Mouse (Mus musculus) neural tube, embryonic 12.5 days (tissue): ENCODE results near the gene Txn1. TPM values are rescaled to one million over a fixed set of nuclear protein-coding genes. Genes with fewer than 3 reads are reported as not detected.

Experiments
- ATAC-seq: fragments of 200-750 bp; cut with Nextera tagmentation; 2 replicates; pipeline ENCODE4 v1.8.0; 2017; ENCODE audit warnings: low read depth, mild to moderate bottlenecking, moderate TSS enrichment, moderate library complexity; ENCODE audit not compliant: low FRiP score
- H3K27ac ChIP-seq: fragments of 300-500 bp; sonication (generic); 2 replicates; pipeline ENCODE4 v1.5.1; 2016
- H3K27me3 ChIP-seq: fragments of 300-500 bp; sonication (generic); replicated peaks from 2 replicates; pipeline ENCODE4 v1.6.1; 2016; ENCODE audit warnings: mild to moderate bottlenecking
- H3K36me3 ChIP-seq: fragments of 300-500 bp; sonication (generic); 2 replicates; pipeline ENCODE4 v1.6.1; 2016; ENCODE audit warnings: mild to moderate bottlenecking
- H3K4me1 ChIP-seq: fragments of 300-500 bp; sonication (generic); 2 replicates; pipeline ENCODE4 v1.6.1; 2016
- H3K4me2 ChIP-seq: fragments of 300-500 bp; sonication (generic); replicated peaks from 2 replicates; pipeline ENCODE4 v1.6.1; 2016; ENCODE audit warnings: mild to moderate bottlenecking
- H3K4me3 ChIP-seq: fragments of 300-500 bp; sonication (generic); 2 replicates; pipeline ENCODE4 v1.5.1; 2016
- H3K9ac ChIP-seq: fragments of 300-500 bp; sonication (generic); 2 replicates; pipeline ENCODE4 v1.6.1; 2016; ENCODE audit warnings: mild to moderate bottlenecking
- H3K9me3 ChIP-seq: fragments of 300-500 bp; sonication (generic); 2 replicates; pipeline ENCODE4 v1.6.1; 2016; ENCODE audit warnings: mild to moderate bottlenecking
- WGBS: fragments of 180-500 bp; shearing (Covaris S2); methylation state at CpG from one replicate; pipeline ENCODE4 v1.1.7; 2016; 5-methylcytosine and 5-hydroxymethylcytosine counted together
- polyA plus RNA-seq: library from polyadenylated mRNA; unstranded; fragments of >200 nt; fragmentation: Nextera tagmentation; extraction: Ambion mirVana; gene quantifications from 2 replicates; pipeline ENCODE4 v1.2.1, GENCODE M21; 2016

Txn1 gene
- polyA plus RNA-seq, 1 experiment from 2014 or later = 301 TPM

DNA sequence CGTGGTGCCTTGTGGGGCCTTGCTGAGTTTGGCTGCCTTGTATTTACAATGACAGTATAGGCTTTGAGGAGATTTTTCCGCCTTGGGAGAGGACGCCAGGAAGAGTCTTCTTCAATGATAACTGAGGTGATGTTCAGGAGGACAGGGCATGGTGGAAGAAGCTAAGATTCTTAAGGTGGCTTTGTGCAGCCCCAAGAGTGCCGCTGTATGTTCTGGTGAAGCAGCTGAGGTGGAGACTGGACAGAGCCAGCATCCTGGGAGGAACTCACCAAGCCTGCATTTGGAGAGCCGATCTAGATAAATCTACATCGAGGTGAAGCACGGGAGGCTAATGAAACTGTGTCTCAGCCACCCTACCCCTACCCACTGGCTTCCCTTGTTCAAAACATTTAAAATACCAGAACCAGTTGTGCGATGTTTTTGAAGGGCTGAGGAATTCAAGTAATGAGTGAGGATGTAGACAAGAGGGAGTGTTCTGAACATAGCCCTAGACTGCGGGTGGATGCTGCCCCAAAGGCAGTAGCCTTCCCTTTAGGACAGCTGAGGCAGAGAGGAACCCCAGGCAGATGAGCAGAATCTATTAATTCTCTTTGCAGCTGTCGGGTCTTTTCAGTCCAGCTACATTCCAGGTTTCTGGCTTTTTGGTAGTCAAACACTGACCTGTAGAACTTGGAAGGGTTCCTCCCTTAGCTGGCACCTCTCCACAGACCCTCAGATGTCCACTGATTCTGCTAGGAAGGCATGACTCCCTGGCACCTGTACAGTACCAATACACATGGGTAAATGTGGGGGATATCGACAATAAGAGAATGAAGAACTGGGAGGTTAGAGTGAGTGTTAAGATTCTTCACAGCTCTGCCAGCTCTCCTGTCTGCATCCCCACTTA, 1.2 kb upstream of the Txn1 start:
- no peak for ATAC-seq
- Histone ChIP-seq H3K36me3 (peaks cover 2% of the 10 kb centered on the region; the same call in 1 of the 2 replicates), H3K9me3 (no peaks in the 10 kb centered on the region), H3K27me3 (no peaks in the 10 kb centered on the region), H3K4me3 (peak overlapping the region; percentile 75), H3K27ac (no peak overlapping the region), H3K4me2 (peak overlapping the region; percentile 72), H3K9ac (peak overlapping the region; percentile 55; the same call in 1 of the 2 replicates), H3K4me1 (peaks cover 19% of the 10 kb centered on the region)
- 55% methylated on average over 11 of the region's 11 CpGs for WGBS

GRCm38 (mm10) chr4:57955544-57955958, 660 bp downstream of the Txn1 start:
- peak overlapping the region; percentile 75 for H3K4me3 ChIP-seq
- ATAC-seq = peak; percentile 53
- H3K27me3 ChIP-seq = no peaks in the 10 kb centered on the region
- peak overlapping the region; percentile 74; the same call in 1 of the 2 replicates for H3K27ac ChIP-seq
- no peaks in the 10 kb centered on the region for H3K9me3 ChIP-seq
- peaks cover 19% of the 10 kb centered on the region for H3K4me1 ChIP-seq
- H3K4me2 ChIP-seq = peak overlapping the region; percentile 72
- peaks cover 20% of the 10 kb centered on the region for H3K36me3 ChIP-seq
- H3K9ac ChIP-seq = peak overlapping the region; percentile 78
- WGBS = under 1% methylated on average over 25 of the region's 25 CpGs

DNA sequence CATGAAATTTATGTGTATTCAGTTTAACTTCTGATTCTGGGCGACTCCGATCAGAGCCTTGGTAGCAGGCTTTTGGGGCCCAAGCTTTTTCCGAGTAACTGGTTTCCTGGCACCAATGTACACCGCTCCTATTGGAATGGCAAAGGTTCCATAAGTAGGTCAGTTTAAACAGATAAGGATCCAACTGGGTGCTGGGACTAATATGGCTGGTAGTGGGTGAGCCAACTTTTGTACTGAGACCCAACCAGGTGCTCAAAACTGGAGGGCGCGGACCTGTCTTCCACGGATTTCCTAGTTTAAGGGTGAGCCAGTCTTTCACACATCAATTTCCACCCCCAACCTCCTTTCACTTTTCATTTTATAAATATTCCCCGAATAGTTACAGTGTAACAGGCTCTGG, 1.2 kb downstream of the Txn1 start:
- H3K27me3 ChIP-seq = no peaks in the 10 kb centered on the region
- peak overlapping the region; percentile 78 for H3K9ac ChIP-seq
- 77% methylated on average over 8 of the region's 8 CpGs for WGBS
- peaks cover 19% of the 10 kb centered on the region for H3K4me1 ChIP-seq
- peaks cover 25% of the 10 kb centered on the region for H3K36me3 ChIP-seq
- H3K4me2 ChIP-seq = peak overlapping the region; percentile 72
- H3K4me3 ChIP-seq = peak overlapping the region; percentile 75
- H3K27ac ChIP-seq = no peak overlapping the region
- H3K9me3 ChIP-seq = no peaks in the 10 kb centered on the region
- ATAC-seq = no peak

DNA sequence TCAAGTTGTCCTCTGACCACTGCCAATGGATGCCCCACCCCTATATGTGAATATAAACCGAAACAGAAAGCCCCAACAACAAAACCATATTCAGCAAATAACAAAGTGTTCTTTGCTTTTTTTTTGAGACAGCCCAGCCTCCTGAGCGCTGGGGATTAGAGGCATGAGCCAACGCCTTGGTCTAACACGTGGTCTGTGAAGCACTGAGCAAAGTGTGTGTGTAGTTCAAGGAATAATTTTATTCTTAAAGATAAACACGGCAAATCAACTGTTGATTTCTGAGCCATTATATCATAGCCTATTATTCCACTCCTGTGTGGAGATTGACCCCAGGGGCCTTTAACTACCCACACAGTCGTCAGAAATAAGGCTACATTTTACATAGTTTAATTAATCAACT, 1.6 kb downstream of the Txn1 start:
- Histone ChIP-seq H3K4me3 (no peak overlapping the region), H3K27me3 (no peaks in the 10 kb centered on the region), H3K9ac (no peak overlapping the region), H3K4me2 (peak overlapping the region; percentile 72), H3K27ac (no peak overlapping the region), H3K36me3 (peaks cover 29% of the 10 kb centered on the region), H3K9me3 (no peaks in the 10 kb centered on the region), H3K4me1 (peaks cover 19% of the 10 kb centered on the region)
- no peak for ATAC-seq
- 85% methylated on average over 6 of the region's 6 CpGs for WGBS

- H3K9ac ChIP-seq = no peak overlapping the region
- no peak overlapping the region for H3K4me2 ChIP-seq
- H3K36me3 ChIP-seq = peaks cover 37% of the 10 kb centered on the region
- peaks cover 19% of the 10 kb centered on the region for H3K4me1 ChIP-seq
- H3K4me3 ChIP-seq = no peak overlapping the region
- H3K27ac ChIP-seq = no peak overlapping the region
- H3K27me3 ChIP-seq = no peaks in the 10 kb centered on the region
- no peaks in the 10 kb centered on the region for H3K9me3 ChIP-seq
- ATAC-seq = no peak
- WGBS = 92% methylated on average over 7 of the region's 7 CpGs
These were observed 2.4 kb downstream of the Txn1 start for GRCm38 (mm10) chr4:57953796-57954195.

DNA sequence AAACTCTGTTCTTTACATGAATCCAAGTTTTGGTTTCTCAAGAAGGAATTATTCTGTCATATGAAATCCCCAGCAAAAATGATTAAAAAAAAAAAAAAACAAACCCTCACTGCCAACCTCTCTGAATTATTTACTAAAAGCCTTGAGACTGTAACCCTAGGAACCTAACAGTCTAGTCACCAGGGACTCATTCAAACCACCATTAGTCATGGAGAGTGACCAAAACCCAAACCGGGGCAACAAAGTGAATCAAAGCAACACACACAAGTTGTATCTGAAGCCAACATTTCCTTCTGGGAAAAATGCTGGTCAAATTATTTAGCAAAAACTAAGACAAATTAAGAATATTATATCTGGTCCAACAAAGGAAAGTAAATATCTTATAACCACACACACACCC, 3.3 kb downstream of the Txn1 start:
- H3K4me3 ChIP-seq = no peak overlapping the region
- no peak overlapping the region for H3K4me2 ChIP-seq
- 78% methylated on average over 1 of the region's 1 CpGs for WGBS
- no peak overlapping the region for H3K9ac ChIP-seq
- ATAC-seq = no peak
- H3K27me3 ChIP-seq = no peaks in the 10 kb centered on the region
- H3K36me3 ChIP-seq = peaks cover 46% of the 10 kb centered on the region
- no peak overlapping the region for H3K27ac ChIP-seq
- peaks cover 19% of the 10 kb centered on the region for H3K4me1 ChIP-seq
- no peaks in the 10 kb centered on the region for H3K9me3 ChIP-seq

DNA sequence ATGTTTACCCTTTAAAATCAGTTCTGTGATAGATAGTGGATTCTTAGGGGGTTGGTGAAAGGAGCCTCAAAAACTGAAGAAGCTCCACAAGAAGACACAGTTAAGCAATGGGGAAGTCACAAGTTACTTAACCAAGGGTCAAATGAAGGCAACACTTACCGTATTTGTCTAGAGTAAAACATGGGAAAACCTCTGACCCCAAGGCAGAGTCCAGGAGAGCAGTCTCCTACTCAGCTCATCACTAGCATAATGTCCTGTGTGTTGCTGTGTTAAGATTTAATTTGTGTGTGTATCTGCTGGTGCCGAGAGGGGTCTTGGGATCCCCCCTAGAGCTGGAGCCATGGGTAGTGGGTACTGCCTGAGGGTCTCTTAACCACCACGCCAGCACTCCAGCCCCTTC, 3.8 kb downstream of the Txn1 start:
- WGBS = 92% methylated on average over 3 of the region's 3 CpGs
- no peak overlapping the region for H3K27ac ChIP-seq
- no peak overlapping the region for H3K9ac ChIP-seq
- H3K36me3 ChIP-seq = peaks cover 51% of the 10 kb centered on the region
- no peak overlapping the region for H3K4me3 ChIP-seq
- ATAC-seq = no peak
- no peaks in the 10 kb centered on the region for H3K27me3 ChIP-seq
- H3K4me1 ChIP-seq = peaks cover 19% of the 10 kb centered on the region
- no peaks in the 10 kb centered on the region for H3K9me3 ChIP-seq
- H3K4me2 ChIP-seq = no peak overlapping the region

DNA sequence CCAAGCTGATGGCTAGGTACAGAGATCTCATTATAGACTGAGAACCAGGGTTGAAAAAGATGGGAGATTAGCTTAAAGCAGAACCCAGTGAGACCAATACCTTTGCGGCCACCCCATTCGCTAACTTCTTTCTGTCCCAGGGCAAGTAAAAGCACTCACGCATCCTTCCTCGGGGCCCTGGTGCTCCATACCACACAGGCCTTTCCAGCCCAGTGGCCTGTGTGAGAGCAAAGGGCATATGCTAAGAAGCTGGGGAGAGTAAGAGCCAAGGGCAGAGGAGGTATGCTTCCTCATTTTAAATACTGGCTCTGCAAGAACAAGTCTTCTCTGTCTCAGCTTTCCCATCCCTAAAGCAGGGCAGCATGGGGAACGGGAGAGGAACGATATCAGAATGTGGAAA, 6.3 kb downstream of the Txn1 start:
- WGBS = 95% methylated on average over 6 of the region's 6 CpGs
- Histone ChIP-seq H3K4me1 (peaks cover 8% of the 10 kb centered on the region), H3K9me3 (no peaks in the 10 kb centered on the region), H3K4me3 (no peak overlapping the region), H3K9ac (no peak overlapping the region), H3K27me3 (no peaks in the 10 kb centered on the region), H3K4me2 (no peak overlapping the region), H3K27ac (no peak overlapping the region), H3K36me3 (peaks cover 70% of the 10 kb centered on the region)
- no peak for ATAC-seq

- 95% methylated on average over 4 of the region's 4 CpGs for WGBS
- Histone ChIP-seq H3K9ac (no peak overlapping the region), H3K27ac (no peak overlapping the region), H3K4me1 (no peaks in the 10 kb centered on the region), H3K4me3 (no peak overlapping the region), H3K9me3 (no peaks in the 10 kb centered on the region), H3K36me3 (peaks cover 89% of the 10 kb centered on the region), H3K27me3 (no peaks in the 10 kb centered on the region), H3K4me2 (no peak overlapping the region)
- ATAC-seq = no peak
These were observed 8.7 kb downstream of the Txn1 start for GRCm38 (mm10) chr4:57947476-57947875.

GRCm38 (mm10) chr4:57947036-57947435, 9.2 kb downstream of the Txn1 start:
- H3K9ac ChIP-seq = no peak overlapping the region
- no peak overlapping the region for H3K4me3 ChIP-seq
- peaks cover 89% of the 10 kb centered on the region for H3K36me3 ChIP-seq
- H3K27me3 ChIP-seq = no peaks in the 10 kb centered on the region
- H3K27ac ChIP-seq = no peak overlapping the region
- H3K4me1 ChIP-seq = no peaks in the 10 kb centered on the region
- no peak overlapping the region for H3K4me2 ChIP-seq
- no peak for ATAC-seq
- no peaks in the 10 kb centered on the region for H3K9me3 ChIP-seq
- WGBS = 85% methylated on average over 10 of the region's 10 CpGs

GRCm38 (mm10) chr4:57942892-57943291, 13.3 kb downstream of the Txn1 start:
- no peak for ATAC-seq
- WGBS = 92% methylated on average over 2 of the region's 2 CpGs
- Histone ChIP-seq H3K4me3 (no peak overlapping the region), H3K36me3 (peaks cover 49% of the 10 kb centered on the region), H3K27me3 (no peaks in the 10 kb centered on the region), H3K9me3 (no peaks in the 10 kb centered on the region), H3K4me1 (no peaks in the 10 kb centered on the region), H3K27ac (no peak overlapping the region), H3K4me2 (no peak overlapping the region), H3K9ac (no peak overlapping the region)

DNA sequence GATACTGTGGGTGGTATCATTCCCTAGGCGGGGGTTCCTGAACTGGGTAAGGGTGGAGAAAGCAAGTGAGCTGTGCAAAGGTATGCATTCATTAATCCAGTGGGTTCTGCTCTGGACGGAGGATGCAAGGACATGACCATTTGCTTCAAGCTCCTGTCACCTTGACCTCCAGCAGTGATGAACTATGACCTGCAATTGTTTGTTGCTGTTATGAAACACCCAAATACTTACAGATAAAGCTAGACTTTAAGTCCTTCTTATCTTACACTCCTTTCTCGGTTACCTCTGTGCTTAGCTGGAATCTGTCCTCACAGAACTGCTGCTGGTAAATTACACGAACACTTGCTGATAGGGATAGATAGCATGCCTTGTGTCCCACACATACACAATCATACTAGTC, 15.6 kb downstream of the Txn1 start:
- H3K4me2 ChIP-seq = no peak overlapping the region
- no peak overlapping the region for H3K9ac ChIP-seq
- whole genome bisulfite sequencing = 94% methylated on average over 4 of the region's 4 CpGs
- H3K27ac ChIP-seq = no peak overlapping the region
- peaks cover 32% of the 10 kb centered on the region for H3K36me3 ChIP-seq
- ATAC-seq = no peak
- H3K27me3 ChIP-seq = no peaks in the 10 kb centered on the region
- H3K4me3 ChIP-seq = no peak overlapping the region
- H3K4me1 ChIP-seq = no peaks in the 10 kb centered on the region
- no peaks in the 10 kb centered on the region for H3K9me3 ChIP-seq

DNA sequence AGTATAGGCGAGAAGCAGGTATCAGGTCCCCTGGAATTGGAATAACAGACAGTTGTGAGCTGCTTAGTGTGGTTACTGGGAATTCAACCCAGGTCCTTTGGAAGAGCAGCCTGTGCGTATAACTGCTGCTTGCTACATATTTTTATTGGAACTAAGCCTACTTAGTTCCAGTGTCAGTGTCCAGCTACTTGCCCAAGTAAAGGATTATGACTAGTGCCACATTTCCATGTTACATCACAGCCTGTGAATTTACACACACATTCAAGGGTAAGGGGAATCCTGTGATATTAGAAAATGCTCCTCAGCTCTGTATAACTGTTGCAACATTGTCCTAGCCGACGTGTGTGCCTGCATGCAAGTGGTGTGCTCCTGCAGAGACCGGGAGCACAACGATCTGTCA, 18.9 kb downstream of the Txn1 start:
- no peaks in the 10 kb centered on the region for H3K27me3 ChIP-seq
- H3K4me1 ChIP-seq = no peaks in the 10 kb centered on the region
- H3K4me3 ChIP-seq = no peak overlapping the region
- peaks cover 3% of the 10 kb centered on the region; the same call in 1 of the 2 replicates for H3K36me3 ChIP-seq
- H3K27ac ChIP-seq = no peak overlapping the region
- 88% methylated on average over 6 of the region's 6 CpGs for WGBS
- H3K9me3 ChIP-seq = peaks cover 4% of the 10 kb centered on the region; the same call in 1 of the 2 replicates
- H3K4me2 ChIP-seq = no peak overlapping the region
- no peak overlapping the region for H3K9ac ChIP-seq
- ATAC-seq = no peak
